Mouse (Mus musculus): ENCODE measurements around the gene Gipc1.

The Gipc1 gene

DNA sequence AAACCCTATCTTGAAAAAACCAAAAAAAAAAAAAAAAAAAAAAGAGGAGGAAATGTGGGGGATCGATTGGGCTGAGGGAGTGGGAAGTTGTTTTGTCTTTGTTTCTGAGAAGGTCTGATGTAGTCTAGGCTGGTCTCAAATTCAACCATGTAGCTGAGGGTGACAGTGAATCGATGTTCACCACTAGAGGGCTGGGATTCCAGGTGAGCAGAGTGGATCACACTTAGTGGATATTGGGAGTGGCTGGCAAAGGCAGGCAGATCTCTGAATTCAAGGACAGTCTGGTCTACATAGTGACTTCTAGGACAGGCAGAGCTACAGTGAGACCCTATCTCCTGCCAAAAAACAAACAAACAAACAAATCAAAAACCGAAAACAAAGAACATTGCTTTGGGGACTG lies 27.7 kb upstream of the Gipc1 start:
- Histone ChIP-seq H3K27me3 (ENCODE audit: control insufficient read depth, insufficient read depth, low read length, poor library complexity, severe bottlenecking) (no peaks in the 10 kb centered on the region), H3K36me3 (ENCODE audit: control insufficient read depth, insufficient read depth, low read length, poor library complexity, severe bottlenecking) (no peaks in the 10 kb centered on the region)
- peak; percentile 38 for DNase-seq (ENCODE audit: low read depth, low spot score)

DNA sequence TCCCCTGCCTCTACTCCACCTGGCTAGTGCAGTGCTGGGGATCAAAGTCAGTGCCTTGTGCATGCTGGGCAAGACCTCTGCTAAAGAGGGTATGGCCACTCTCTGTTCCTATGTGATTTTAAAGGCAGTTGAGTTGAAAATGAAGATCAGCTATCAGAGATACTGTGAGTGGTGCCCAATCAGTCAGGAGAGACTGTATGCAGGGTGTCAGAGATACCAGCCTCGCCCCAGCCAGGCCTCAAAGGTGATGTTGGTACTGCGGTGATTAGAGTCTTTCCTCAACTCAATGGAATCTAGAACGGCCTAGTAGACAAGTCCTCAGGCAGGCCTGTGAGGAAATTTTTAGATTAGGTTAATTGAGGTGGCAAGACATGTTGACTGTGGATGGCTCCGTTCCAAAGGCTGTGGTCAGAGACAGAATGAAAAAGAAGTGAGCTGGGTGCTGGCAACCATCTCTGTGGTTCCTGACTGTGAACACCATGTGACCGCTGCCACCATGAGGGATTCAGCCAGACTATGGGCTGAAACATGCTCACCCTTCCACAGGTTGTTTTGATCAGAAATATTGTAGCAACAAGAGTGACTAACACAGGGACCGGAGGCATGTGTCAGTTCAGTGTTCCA lies 26.7 kb upstream of the Gipc1 start:
- DNase-seq (ENCODE audit: low read depth, low spot score): no peak
- Histone ChIP-seq H3K27me3 (ENCODE audit: control insufficient read depth, insufficient read depth, low read length, poor library complexity, severe bottlenecking) (no peaks in the 10 kb centered on the region), H3K36me3 (ENCODE audit: control insufficient read depth, insufficient read depth, low read length, poor library complexity, severe bottlenecking) (no peaks in the 10 kb centered on the region)

DNA sequence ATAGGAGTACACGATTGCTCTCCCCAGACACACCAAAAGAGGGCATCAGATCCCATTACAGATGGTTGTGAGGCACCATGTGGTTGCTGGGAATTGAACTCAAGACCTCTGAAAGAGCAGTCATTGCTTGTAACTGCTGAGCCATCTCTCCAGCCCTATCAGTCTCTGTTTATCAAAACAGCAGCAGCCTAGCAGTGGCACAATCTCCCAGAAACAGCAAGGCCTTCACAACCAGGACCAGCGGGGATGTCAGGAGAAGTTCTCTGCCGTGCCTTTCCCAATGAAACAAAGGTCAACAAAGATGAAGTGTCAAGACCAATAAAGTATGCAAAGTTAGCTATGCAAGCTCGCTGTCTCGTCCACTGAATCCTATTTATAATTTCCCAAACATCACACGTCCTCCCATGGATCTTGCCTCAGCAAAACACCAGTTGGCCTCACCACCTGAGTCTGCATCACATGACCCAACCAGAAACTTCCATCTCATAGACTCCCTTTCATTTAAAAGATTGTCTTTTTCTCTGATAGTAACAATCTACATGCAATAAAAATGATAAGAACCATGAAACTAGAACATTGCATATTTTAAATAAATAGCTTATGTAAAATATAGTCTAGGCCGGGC lies 20.3 kb upstream of the Gipc1 start:
- H3K27me3 ChIP-seq (ENCODE audit: control insufficient read depth, insufficient read depth, low read length, poor library complexity, severe bottlenecking): no peaks in the 10 kb centered on the region
- no peaks in the 10 kb centered on the region for H3K36me3 ChIP-seq (ENCODE audit: control insufficient read depth, insufficient read depth, low read length, poor library complexity, severe bottlenecking)
- no peak for DNase-seq (ENCODE audit: low read depth, low spot score)

DNA sequence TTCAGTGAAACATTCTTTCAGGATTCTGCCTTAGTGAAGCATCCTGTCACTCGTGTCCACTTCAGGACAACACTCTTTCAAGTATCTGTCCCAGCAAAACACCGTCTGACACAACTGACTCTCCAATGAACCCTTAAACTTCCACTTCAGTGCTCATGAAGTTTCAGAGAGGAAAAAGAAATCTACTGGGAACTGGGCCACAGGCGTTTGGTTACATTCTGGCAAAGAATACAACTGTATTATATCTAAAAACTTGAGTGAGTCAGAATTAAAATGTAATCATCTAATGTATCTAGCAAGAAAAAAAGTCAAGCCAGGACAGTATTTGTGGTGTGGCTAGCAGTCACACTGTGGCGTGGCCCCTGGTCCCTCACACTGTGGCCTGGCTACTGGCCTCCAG lies 13.6 kb upstream of the Gipc1 start:
- DNase-seq (ENCODE audit: low read depth, low spot score): no peak
- no peaks in the 10 kb centered on the region for H3K36me3 ChIP-seq (ENCODE audit: control insufficient read depth, insufficient read depth, low read length, poor library complexity, severe bottlenecking)

DNA sequence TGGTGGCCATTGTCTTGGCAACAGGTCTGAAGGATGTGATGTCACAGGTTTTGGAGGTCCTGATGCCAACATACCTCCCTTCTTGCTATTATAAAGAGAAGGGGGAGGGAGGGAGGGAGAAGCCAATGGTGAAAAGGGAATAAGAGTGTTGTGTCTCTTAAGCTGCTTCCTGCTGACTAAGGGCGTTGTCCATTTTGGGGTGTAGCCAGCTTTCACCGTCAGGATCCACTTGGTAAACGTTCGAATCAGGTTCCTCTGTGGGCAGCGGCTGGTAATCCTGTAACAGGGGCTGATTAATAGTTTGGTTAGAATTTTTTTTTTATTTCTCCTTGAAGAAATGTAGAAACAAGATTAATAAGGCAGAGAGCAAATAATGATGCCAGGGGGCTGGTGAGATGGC lies 12.8 kb upstream of the Gipc1 start:
- Histone ChIP-seq H3K27me3 (ENCODE audit: control insufficient read depth, insufficient read depth, low read length, poor library complexity, severe bottlenecking) (no peaks in the 10 kb centered on the region; the same call in 1 of the 2 replicates), H3K36me3 (ENCODE audit: control insufficient read depth, insufficient read depth, low read length, poor library complexity, severe bottlenecking) (no peaks in the 10 kb centered on the region)
- no peak for DNase-seq (ENCODE audit: low read depth, low spot score)

More for the DNA sequence above, 13.6 kb upstream of the Gipc1 start:
- no peaks in the 10 kb centered on the region; the same call in 1 of the 2 replicates for H3K27me3 ChIP-seq (ENCODE audit: control insufficient read depth, insufficient read depth, low read length, poor library complexity, severe bottlenecking)

DNA sequence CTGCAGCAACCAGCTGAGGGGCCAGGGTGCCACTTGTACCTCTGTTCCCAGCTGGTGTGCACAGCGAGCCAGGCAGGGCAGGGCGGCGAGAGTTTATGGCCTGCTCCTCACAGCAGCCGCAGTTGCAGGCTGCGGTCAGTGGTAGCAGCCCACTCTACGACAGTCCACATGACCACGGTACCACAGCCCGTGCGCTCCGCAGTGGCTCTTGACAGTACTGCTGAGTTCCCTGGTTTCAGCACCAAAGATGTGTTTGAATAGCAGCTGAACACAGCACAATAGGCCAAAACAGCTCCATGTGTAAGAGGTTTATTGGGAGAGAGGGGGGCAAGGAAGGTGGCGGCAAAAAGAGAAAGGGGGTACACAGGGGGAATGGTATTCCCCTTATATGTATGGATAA lies 5.0 kb upstream of the Gipc1 start:
- Histone ChIP-seq H3K36me3 (ENCODE audit: control insufficient read depth, insufficient read depth, low read length, poor library complexity, severe bottlenecking) (no peaks in the 10 kb centered on the region), H3K27me3 (ENCODE audit: control insufficient read depth, insufficient read depth, low read length, poor library complexity, severe bottlenecking) (no peaks in the 10 kb centered on the region)
- no peak for DNase-seq (ENCODE audit: low read depth, low spot score)

DNA sequence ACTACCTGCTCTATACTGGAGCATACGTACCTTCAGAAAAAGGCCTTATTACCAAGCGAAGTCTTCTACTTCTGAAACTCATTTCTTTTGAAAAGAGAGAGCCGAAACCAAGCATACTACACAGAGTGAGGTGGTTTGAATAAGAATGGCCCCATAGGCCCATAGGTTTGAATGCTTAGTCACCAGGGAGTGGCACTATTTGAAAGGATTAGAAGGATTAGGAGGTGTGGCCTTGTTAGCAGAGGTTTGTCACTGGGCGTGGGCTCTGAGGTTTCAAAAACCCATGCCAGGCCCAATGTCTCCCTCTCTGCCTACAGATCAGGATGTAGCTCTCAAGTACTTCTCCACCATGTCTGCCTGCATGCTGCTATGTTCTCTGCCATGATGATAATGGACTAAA lies 4.4 kb upstream of the Gipc1 start:
- DNase-seq (ENCODE audit: low read depth, low spot score): no peak
- no peaks in the 10 kb centered on the region for H3K36me3 ChIP-seq (ENCODE audit: control insufficient read depth, insufficient read depth, low read length, poor library complexity, severe bottlenecking)
- no peaks in the 10 kb centered on the region for H3K27me3 ChIP-seq (ENCODE audit: control insufficient read depth, insufficient read depth, low read length, poor library complexity, severe bottlenecking)

DNA sequence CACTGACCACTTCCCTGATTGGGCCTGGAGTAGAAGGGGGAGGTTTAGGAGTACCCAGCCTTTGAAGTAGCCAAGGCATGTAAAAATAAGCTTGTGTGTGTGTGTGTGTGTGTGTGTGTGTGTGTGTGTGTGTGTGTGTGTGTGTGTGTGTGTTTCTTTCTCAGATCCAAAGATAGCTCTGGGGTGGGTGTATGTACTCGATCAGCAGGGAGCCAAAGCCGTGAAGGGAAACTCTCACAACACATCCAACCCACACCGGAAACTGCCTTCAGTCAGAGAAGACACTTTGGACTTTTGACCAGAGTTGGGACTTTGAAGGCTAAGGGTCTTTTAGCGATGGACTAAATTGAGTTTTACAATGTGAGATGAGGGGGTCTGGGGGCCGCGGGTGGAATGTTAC lies 2.8 kb upstream of the Gipc1 start:
- Histone ChIP-seq H3K36me3 (ENCODE audit: control insufficient read depth, insufficient read depth, low read length, poor library complexity, severe bottlenecking) (no peaks in the 10 kb centered on the region), H3K27me3 (ENCODE audit: control insufficient read depth, insufficient read depth, low read length, poor library complexity, severe bottlenecking) (no peaks in the 10 kb centered on the region)
- DNase-seq (ENCODE audit: low read depth, low spot score): no peak

DNA sequence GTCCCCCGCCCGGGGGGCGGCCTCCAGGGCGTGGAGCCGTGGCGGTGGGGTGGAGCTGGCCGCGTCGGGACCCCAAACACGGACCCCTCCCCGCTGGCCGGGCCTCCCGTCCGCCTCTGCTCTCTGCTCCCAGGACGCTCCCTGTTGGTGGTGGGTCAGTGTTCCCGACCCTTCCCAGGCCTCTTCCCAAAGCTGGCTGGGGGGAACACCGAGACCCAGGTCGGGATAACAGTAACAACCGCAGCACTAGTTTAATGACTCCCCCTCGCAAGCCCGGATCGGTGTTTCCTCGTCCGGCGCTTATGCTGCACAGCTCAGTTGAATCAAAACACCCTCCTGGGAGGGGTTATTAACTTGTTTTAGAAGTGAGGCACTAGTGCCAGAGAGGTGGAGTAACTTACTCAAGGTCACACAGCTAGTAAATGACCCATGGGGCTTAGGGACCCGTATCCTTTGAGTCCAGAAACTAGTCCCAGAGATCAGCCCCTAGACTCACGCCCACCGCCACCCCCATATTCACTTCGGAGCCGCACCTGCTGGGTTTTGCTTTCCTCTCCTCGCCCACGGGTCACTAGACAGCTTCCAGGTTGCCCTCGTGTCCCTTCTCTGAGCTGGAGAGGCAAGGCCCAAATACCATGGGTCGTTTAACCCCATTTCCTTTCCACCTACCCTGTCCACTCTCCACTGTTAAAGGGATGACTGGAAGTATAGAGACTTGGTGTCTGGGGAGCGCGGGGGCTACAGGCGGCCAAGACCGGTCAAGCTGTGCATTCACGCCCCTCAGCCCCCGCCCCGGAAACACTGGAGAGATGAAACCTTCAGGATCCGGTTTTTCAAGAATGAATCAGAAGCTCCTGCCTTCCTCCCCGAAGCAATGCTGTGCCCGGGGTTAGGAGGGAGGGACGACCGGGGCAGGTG lies 526 bp downstream of the Gipc1 start:
- no peaks in the 10 kb centered on the region for H3K36me3 ChIP-seq (ENCODE audit: control insufficient read depth, insufficient read depth, low read length, poor library complexity, severe bottlenecking)
- no peak for DNase-seq (ENCODE audit: low read depth, low spot score)
- H3K27me3 ChIP-seq (ENCODE audit: control insufficient read depth, insufficient read depth, low read length, poor library complexity, severe bottlenecking): no peaks in the 10 kb centered on the region

DNA sequence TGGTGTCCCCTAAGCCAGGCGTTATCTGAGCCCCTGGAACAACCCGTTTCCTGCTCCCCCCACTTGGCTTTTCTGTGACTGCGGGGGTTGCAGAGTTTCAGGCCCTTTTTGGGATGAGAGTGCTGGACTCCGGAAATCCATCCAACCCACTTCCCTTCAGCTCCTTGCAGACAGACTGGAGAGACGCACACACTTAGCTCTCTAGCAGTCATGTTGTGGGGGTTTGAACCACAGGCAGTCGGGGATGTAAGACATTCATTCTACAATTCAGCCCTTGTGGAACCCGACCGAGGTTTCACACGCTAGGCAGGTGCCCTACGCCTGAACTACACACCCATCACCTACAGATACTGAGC lies 1.2 kb downstream of the Gipc1 start:
- no peaks in the 10 kb centered on the region for H3K27me3 ChIP-seq (ENCODE audit: control insufficient read depth, insufficient read depth, low read length, poor library complexity, severe bottlenecking)
- no peaks in the 10 kb centered on the region for H3K36me3 ChIP-seq (ENCODE audit: control insufficient read depth, insufficient read depth, low read length, poor library complexity, severe bottlenecking)
- DNase-seq (ENCODE audit: low read depth, low spot score): no peak

DNA sequence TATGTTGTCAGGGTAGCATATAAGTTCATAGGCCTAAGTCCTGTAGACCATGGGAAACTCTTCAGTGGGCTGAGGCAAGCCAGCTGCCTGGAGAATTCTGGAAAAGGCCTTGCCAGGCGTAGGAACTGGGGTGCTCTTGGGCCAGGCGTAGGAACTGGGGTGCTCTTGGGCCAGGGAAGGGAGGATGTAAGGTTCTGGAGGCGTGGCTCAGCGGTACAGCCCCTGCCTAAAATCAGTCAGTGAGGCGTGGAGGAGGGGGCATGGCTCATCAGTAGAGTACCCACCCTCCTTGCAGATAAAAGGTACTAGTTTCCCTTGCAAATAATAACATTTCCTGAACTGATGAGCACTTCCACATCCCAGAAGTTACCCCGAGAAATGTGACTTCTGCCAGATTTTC lies 2.2 kb downstream of the Gipc1 start:
- DNase-seq (ENCODE audit: low read depth, low spot score): no peak
- Histone ChIP-seq H3K36me3 (ENCODE audit: control insufficient read depth, insufficient read depth, low read length, poor library complexity, severe bottlenecking) (no peaks in the 10 kb centered on the region), H3K27me3 (ENCODE audit: control insufficient read depth, insufficient read depth, low read length, poor library complexity, severe bottlenecking) (no peaks in the 10 kb centered on the region)

DNA sequence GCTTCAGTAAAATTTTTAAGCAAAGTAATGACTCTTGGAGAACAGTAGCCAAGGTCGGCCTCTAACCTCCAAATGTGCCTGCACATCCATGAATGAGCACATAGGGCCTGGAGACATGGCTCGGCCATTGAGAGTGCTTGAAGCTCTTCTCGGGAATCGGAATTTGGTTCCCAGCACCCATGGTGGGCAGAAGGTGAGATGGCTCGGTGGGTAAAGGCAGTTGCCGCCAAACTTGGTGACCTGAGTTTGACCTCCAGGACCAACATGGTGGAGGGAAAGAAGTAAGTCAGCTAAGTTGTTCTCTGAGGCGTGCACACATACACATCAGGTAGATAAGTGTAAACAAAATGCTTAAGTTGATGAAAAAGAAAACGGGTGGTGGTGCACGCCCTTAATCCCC lies 3.6 kb downstream of the Gipc1 start:
- no peak for DNase-seq (ENCODE audit: low read depth, low spot score)
- H3K27me3 ChIP-seq (ENCODE audit: control insufficient read depth, insufficient read depth, low read length, poor library complexity, severe bottlenecking): no peaks in the 10 kb centered on the region

DNA sequence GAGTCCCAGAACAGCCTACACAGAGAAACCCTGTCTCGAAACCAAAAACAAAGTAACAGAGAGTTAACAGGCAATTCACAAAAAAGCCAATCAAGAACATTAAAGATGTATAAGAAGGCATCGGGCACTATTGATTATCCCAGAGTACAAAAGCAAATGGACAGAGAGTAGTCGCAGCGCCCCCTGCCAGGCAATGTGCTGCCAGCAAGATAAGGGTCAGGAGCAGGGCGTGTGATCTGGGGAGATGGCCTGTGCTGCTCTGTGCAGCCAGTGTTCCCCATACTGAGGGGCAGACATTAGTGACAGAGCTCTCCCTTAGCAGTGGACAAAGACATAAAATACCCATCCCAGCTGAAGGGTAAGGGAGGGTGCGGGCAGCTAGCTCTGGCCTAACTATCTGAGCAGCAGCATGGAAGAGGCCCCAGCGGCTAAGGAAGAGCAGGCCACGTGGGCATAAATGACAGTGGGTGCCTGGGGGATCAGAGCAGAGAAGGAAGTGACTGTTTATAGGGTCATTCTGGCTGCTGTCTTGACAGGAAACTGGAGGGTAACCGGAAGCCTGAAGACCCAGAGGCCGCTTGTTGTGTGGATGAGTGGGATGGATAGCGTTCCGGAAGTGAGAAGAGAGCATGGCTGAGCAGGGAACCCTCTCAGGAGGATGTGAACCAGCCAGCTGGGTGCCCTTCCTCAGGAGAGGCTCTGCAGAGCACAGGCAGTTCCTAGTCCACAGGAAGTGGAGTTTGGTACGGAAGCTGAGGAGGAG lies 4.2 kb downstream of the Gipc1 start:
- no peak for DNase-seq (ENCODE audit: low read depth, low spot score)
- Histone ChIP-seq H3K27me3 (ENCODE audit: control insufficient read depth, insufficient read depth, low read length, poor library complexity, severe bottlenecking) (no peaks in the 10 kb centered on the region), H3K36me3 (ENCODE audit: control insufficient read depth, insufficient read depth, low read length, poor library complexity, severe bottlenecking) (no peaks in the 10 kb centered on the region)

More for the DNA sequence above, 3.6 kb downstream of the Gipc1 start:
- H3K36me3 ChIP-seq (ENCODE audit: control insufficient read depth, insufficient read depth, low read length, poor library complexity, severe bottlenecking): no peaks in the 10 kb centered on the region

DNA sequence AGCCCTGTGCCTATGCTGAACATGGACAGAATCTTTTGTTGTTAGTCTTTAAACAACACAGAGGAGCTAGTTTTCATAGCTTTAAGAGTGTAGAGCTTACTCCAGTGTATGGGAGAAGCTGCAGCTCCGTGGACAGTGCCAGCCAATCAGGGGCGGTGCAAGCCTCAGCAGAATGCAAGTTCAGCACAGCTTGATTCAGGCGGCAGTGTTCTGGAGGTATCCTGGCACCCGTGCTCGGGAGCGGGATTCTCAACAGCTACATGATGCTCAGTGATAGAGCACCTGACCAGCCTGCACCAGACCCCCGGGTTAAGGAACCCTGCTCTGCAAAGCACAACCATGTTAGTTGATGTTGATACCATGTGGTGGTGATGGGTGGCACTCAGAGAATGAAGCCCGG lies 8.1 kb downstream of the Gipc1 start:
- H3K27me3 ChIP-seq (ENCODE audit: control insufficient read depth, insufficient read depth, low read length, poor library complexity, severe bottlenecking): no peaks in the 10 kb centered on the region
- no peak for DNase-seq (ENCODE audit: low read depth, low spot score)
- no peaks in the 10 kb centered on the region for H3K36me3 ChIP-seq (ENCODE audit: control insufficient read depth, insufficient read depth, low read length, poor library complexity, severe bottlenecking)
